Mouse (Mus musculus): ENCODE results near the gene Acot12. TPM values are rescaled to one million over a fixed set of nuclear protein-coding genes. Genes with fewer than 3 reads are reported as not detected.

Gene Acot12
- not detected in 2 replicates for polyA plus RNA-seq (2012; ENCODE audit: low replicate concordance)

DNA sequence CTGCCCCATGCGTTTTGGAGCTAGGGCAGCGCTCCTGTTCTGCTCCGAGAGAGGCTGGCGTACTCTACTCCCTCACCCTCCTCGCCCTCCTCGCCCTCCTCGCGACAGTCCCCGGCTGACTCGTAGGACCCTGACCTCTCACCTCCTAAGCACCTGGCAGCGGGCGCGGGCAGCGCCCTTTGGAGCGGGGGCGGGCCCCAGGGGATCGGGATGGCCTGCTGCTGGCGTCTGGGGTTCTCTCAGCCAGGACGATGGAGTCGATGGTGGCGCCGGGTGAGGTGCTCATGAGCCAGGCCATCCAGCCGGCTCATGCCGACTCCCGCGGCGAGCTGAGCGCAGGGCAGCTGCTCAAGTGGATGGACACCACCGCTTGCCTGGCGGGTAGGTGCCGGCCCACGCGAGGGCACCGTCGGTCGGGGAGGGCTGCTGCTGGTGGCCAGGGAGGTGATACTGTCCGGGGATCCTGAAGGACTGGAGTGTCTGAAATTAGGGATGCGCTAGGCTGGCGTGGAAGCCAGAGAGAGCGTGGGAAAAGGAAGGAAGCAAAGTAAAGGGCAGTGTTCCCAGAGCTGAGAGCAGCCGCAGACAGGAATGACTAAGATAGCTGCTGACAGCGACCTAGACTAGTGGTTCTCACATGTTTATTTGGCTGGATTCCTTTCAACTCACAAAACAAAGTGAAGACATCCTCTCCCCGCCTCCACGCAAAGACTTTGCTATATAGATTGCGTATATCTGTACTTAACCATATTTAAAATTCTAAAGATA lies at the start of gene Acot12:
Gene Acot12 (plus strand): TSS at position 233 of the 768 bp plus-strand sequence.

GRCm38 (mm10) chr13:91807155-91807839 lies 66.0 kb downstream of the Acot12 start, which contains the start of gene Zcchc9:
Zcchc9 (minus strand) TSS chr13:91807705.

Other genes starting within 250 kb of the Acot12 start
- 0.57 and 1.8 TPM in 2 replicates for gene Zcchc9, start 66.2 kb downstream of the Acot12 start, polyA plus RNA-seq (2012; ENCODE audit: low replicate concordance)
- gene Ckmt2, start 135.4 kb downstream of the Acot12 start, polyA plus RNA-seq (2012; ENCODE audit: low replicate concordance), result not detected in 2 replicates